Mouse (Mus musculus): ENCODE data around the gene Fnbp1l. TPM values are rescaled to one million over a fixed set of nuclear protein-coding genes. Genes with fewer than 3 reads are reported as not detected.

Fnbp1l gene
- polyA plus RNA-seq, 1 experiment from 2014 or later: 34.3 TPM

DNA sequence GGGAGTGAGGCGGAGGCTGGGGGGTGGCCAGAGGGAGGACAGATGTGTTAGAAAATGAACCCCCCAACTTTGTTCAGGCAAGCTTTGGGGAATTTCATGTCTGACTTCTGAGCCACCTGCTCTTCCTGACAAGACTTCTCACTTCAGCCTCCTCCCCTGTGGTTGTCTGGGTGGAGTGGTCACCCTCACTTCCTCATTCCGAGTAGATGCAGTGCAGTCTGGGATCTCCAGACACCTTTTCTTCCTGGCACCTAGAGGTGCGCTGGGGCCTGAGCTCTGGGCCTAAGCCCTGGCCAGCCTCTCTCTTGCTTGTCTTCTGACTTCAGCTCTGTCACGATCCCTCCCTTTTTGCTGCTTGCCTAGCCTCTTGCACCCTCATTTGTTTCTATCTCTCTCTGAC lies 98.6 kb downstream of the Fnbp1l start:
- H3K9ac ChIP-seq: no peak overlapping the region
- H3K36me3 ChIP-seq: no peaks in the 10 kb centered on the region
- peaks cover 24% of the 10 kb centered on the region for H3K4me1 ChIP-seq (replicated peaks)
- no peak for ATAC-seq (ENCODE audit: insufficient number of reproducible peaks, low FRiP score)
- 84% methylated on average over 4 of the region's 4 CpGs for WGBS
- H3K4me2 ChIP-seq: no peak overlapping the region
- no peaks in the 10 kb centered on the region for H3K9me3 ChIP-seq (replicated peaks)
- H3K27ac ChIP-seq (ENCODE audit: poor library complexity, severe bottlenecking): no peak overlapping the region
- 0 out of 2 replicates have a peak, but pooled peaks cover 7% of the 10 kb centered on the region for H3K27me3 ChIP-seq (replicated peaks)
- no peak overlapping the region for H3K4me3 ChIP-seq

DNA sequence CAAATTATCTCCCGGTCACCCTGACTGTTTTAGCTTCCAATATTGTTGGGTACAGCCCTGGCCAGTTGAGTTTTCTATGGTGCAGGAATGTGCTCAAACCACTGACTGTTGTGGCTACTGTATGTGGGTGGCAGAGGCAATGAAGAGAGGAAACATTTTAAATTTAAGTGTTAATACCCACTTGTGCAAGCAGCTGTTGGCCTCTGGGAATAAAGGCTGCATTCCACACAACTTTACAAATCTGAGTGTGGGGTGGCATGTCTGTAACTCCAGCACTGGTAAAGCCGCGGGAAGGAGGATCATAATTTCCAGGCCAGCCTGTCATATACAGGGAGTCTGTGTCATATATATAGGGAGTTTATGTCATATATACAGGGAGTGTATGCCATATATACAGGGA lies 99.2 kb downstream of the Fnbp1l start:
- Histone ChIP-seq H3K9me3 (replicated peaks) (no peaks in the 10 kb centered on the region), H3K4me3 (no peak overlapping the region), H3K27me3 (replicated peaks) (0 out of 2 replicates have a peak, but pooled peaks cover 7% of the 10 kb centered on the region), H3K36me3 (no peaks in the 10 kb centered on the region), H3K9ac (no peak overlapping the region), H3K27ac (ENCODE audit: poor library complexity, severe bottlenecking) (no peak overlapping the region), H3K4me1 (replicated peaks) (peaks cover 29% of the 10 kb centered on the region), H3K4me2 (no peak overlapping the region)
- WGBS: 87% methylated on average over 3 of the region's 3 CpGs
- no peak for ATAC-seq (ENCODE audit: insufficient number of reproducible peaks, low FRiP score)

DNA sequence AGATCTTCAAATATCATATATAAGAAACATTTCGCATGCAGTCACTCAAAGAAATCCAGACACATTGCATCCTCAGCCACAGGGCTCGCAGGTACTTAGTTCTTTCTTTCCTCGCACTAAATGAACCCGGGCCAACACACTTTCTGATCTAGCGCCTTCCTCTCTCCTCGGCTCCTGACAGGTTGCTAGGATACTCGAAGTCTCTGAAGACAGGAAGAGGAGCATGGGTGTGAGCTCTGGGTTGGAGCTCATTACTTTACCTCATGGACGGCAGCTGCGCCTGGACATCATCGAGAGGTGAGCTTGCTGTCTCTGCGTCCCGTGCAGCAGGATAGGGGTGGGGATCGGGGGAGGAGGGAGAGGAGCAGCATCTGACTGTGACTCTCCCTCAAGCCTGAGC lies 100.4 kb downstream of the Fnbp1l start:
- Histone ChIP-seq H3K4me3 (no peak overlapping the region), H3K4me2 (no peak overlapping the region), H3K27me3 (replicated peaks) (0 out of 2 replicates have a peak, but pooled peaks cover 7% of the 10 kb centered on the region), H3K36me3 (no peaks in the 10 kb centered on the region), H3K27ac (ENCODE audit: poor library complexity, severe bottlenecking) (no peak overlapping the region), H3K4me1 (replicated peaks) (peaks cover 36% of the 10 kb centered on the region), H3K9ac (no peak overlapping the region), H3K9me3 (replicated peaks) (no peaks in the 10 kb centered on the region)
- ATAC-seq (ENCODE audit: insufficient number of reproducible peaks, low FRiP score): no peak
- 49% methylated on average over 13 of the region's 13 CpGs for WGBS

DNA sequence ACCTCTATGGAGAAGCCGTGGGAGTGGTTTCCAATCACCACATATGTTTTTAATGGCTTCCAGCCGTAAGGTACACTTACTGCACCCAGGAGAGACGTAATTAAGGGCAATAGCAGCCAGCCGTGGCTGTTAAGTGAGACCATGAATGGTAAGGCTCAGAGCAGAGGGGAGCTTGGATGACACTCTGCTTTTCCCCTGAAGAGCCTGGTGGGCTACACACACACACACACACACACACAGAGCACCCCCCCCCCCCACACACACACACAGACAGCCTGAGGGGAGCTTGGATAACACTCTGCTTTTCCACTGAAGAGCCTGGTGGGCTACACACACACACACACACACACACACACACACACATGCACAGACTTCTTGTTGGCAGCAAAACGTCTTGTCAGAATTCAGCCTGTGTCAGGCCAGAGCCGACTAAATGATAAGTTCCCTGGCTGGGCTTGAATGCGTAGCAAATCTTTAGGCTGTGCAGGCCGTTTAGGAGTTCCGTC lies 101.2 kb downstream of the Fnbp1l start:
- WGBS: 49% methylated on average over 9 of the region's 9 CpGs
- ATAC-seq (ENCODE audit: insufficient number of reproducible peaks, low FRiP score): no peak
- Histone ChIP-seq H3K4me2 (no peak overlapping the region), H3K36me3 (no peaks in the 10 kb centered on the region), H3K9me3 (replicated peaks) (no peaks in the 10 kb centered on the region), H3K4me3 (no peak overlapping the region), H3K9ac (no peak overlapping the region), H3K27me3 (replicated peaks) (0 out of 2 replicates have a peak, but pooled peaks cover 7% of the 10 kb centered on the region), H3K27ac (ENCODE audit: poor library complexity, severe bottlenecking) (no peak overlapping the region), H3K4me1 (replicated peaks) (peaks cover 36% of the 10 kb centered on the region)

DNA sequence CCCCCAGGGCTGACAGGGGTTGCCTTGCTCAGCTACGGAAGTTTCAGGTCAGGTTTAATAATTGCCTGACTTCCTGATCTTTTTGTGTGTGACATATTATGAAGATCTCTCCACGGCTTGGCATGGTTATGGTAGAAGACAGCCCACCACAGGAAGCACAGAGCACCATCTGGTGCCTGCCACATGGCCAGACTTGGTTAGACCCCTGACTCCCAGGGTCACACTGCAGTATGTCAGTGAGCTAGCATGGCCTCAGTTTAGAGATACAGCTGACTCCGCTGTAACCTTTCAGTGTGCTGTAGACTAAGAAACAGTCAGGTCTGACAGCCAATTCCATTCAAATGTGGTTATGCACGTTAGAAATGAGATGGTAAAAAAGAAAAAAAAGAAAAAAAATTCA lies 101.8 kb downstream of the Fnbp1l start:
- WGBS: 67% methylated on average over 4 of the region's 4 CpGs
- H3K4me2 ChIP-seq: no peak overlapping the region
- ATAC-seq (ENCODE audit: insufficient number of reproducible peaks, low FRiP score): no peak
- no peaks in the 10 kb centered on the region for H3K9me3 ChIP-seq (replicated peaks)
- 0 out of 2 replicates have a peak, but pooled peaks cover 7% of the 10 kb centered on the region for H3K27me3 ChIP-seq (replicated peaks)
- H3K9ac ChIP-seq: no peak overlapping the region
- no peak overlapping the region for H3K4me3 ChIP-seq
- no peaks in the 10 kb centered on the region for H3K36me3 ChIP-seq
- H3K4me1 ChIP-seq (replicated peaks): peaks cover 36% of the 10 kb centered on the region
- no peak overlapping the region for H3K27ac ChIP-seq (ENCODE audit: poor library complexity, severe bottlenecking)

DNA sequence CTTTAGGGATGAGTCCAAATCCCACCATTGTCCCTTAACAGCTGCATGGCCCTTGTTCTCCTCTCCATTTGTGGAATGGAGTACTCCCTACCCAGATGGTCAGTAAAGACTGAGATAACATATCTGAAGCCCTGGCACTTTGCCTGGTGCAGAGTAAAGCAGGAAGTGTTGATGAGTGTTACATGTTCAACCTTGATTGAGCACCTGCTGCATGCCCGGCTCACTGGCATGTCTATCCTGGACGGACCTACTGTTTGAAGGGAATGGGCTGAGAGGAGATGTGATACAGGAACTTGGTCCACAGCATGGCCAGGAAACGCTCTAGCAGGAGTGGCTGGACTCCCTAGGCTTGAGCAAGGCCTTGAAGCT lies 103.2 kb downstream of the Fnbp1l start:
- Histone ChIP-seq H3K4me1 (replicated peaks) (peaks cover 40% of the 10 kb centered on the region), H3K4me3 (no peak overlapping the region), H3K9ac (no peak overlapping the region), H3K27me3 (replicated peaks) (0 out of 2 replicates have a peak, but pooled peaks cover 11% of the 10 kb centered on the region), H3K36me3 (no peaks in the 10 kb centered on the region), H3K27ac (ENCODE audit: poor library complexity, severe bottlenecking) (no peak overlapping the region), H3K9me3 (replicated peaks) (no peaks in the 10 kb centered on the region), H3K4me2 (no peak overlapping the region)
- WGBS: 38% methylated on average over 3 of the region's 3 CpGs
- no peak for ATAC-seq (ENCODE audit: insufficient number of reproducible peaks, low FRiP score)

DNA sequence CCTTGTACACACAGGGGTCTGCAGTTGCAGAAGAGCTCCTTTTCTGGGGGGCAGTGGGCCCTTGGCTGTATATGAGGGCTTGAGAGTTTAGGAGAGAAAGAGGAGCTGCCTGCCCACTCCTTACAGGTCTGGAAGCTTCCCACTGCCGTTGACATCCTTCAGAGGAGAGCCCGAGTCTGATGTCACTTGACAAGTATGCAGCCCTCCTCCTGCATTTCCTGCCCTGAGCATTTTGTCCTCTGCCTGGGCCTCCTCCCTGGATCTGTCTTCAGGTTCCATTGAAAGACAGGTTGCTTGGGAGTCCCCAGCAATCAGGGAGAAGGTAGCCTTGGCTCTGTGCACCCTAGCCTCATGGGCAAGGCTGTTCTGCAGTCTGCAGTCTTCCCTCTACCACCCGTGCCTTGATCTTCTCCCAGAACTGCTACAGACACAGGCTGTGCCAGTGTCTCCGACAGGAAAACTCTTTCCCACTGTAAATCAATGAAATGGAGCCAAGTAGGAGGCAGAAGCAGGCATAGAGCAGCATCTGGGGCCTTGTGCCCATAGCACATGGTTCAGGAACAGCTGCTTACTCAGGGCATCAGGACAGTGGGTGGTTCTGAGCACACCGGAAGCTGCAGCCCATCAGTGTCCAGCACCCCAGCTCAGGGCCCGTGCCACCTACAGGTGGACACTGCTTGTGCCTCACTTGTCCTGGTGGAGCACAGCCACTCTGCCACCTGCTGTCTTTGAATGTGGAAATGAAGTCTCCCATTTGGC lies 103.8 kb downstream of the Fnbp1l start:
- ATAC-seq (ENCODE audit: insufficient number of reproducible peaks, low FRiP score): no peak
- peaks cover 38% of the 10 kb centered on the region for H3K4me1 ChIP-seq (replicated peaks)
- H3K9ac ChIP-seq: no peak overlapping the region

DNA sequence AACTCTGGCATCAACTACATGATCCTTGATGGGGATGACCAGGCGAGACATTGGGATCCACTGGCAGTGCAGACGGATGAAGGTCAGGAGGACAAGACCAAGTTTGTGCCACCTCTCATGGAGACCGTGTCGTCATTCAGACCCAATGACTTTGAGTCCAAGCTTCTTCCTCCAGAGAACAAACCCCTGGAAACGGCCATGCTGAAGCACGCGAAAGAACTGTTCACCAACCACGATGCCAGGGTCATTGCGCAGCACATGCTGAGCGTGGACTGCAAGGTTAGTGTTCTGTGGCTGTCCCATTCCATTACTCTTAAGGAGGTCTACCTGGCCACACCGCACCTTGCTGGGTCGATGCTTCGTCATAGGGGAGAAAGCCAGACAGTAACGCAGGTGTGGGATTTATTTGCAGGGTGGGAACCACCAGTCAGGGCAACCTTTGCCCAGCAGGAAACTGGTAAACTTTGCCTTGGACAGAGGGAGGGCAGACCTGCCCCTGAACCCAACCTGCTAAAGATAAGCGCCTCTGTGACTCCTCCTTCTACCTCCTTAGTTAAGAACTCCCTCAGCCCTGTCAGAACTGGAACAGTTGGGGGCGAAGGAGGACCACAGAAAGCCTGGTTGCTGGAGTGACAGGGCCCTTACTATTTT lies 106.7 kb downstream of the Fnbp1l start:
- H3K27me3 ChIP-seq (replicated peaks): 0 out of 2 replicates have a peak, but pooled peaks cover 4% of the 10 kb centered on the region
- 88% methylated on average over 16 of the region's 16 CpGs for WGBS
- no peaks in the 10 kb centered on the region for H3K9me3 ChIP-seq (replicated peaks)
- H3K27ac ChIP-seq (ENCODE audit: poor library complexity, severe bottlenecking): no peak overlapping the region
- H3K4me2 ChIP-seq: no peak overlapping the region
- no peak for ATAC-seq (ENCODE audit: insufficient number of reproducible peaks, low FRiP score)
- peaks cover 37% of the 10 kb centered on the region for H3K4me1 ChIP-seq (replicated peaks)
- H3K4me3 ChIP-seq: no peak overlapping the region
- no peak overlapping the region for H3K9ac ChIP-seq
- H3K36me3 ChIP-seq: no peaks in the 10 kb centered on the region

More for the DNA sequence above, 103.8 kb downstream of the Fnbp1l start:
- Histone ChIP-seq H3K4me2 (no peak overlapping the region), H3K4me3 (no peak overlapping the region), H3K36me3 (no peaks in the 10 kb centered on the region), H3K27me3 (replicated peaks) (0 out of 2 replicates have a peak, but pooled peaks cover 11% of the 10 kb centered on the region), H3K27ac (ENCODE audit: poor library complexity, severe bottlenecking) (no peak overlapping the region), H3K9me3 (replicated peaks) (no peaks in the 10 kb centered on the region)
- 55% methylated on average over 6 of the region's 6 CpGs for WGBS

DNA sequence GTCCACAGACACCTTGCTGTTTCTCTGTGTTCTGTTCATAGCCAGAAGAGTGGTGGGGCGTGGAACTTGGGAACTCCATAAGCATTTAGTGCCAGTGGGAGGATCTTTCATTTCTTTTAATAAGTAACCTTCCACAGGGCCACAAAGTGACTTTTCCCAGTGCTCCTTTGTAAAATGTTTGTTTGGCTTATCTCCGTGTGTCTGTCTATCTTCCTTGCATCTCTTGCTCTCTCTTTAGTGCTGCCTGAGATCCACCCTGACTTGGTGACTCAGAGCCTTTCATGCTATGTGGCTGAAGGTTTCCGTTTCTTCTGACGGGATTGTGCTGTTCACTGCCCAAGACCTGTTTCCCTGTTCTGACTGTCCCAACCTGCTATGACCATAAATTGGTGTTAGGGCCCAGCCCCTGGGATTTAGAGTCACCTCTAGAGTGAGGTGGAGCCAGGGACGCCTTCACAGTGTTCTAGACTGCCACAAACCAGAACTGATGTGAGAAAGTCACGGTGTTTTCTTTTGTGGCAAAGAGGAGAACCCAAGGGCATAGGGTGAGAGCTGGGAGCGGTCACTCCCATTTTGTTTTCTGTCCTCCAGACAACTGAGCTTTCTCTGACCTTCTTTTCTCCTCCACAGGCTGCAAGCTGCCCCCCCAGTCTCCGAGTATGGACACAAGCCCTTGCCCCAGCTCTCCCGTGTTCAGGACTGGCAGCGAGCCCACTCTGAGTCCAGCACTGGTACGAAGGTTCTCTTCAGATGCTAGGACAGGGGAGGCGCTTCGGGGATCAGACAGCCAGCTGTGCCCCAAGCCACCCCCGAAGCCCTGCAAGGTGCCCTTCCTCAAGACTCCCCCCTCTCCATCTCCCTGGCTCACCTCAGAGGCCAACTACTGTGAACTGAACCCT lies 107.5 kb downstream of the Fnbp1l start:
- H3K4me2 ChIP-seq: no peak overlapping the region
- peaks cover 37% of the 10 kb centered on the region for H3K4me1 ChIP-seq (replicated peaks)
- no peaks in the 10 kb centered on the region for H3K36me3 ChIP-seq
- WGBS: 73% methylated on average over 14 of the region's 14 CpGs
- 0 out of 2 replicates have a peak, but pooled peaks cover 4% of the 10 kb centered on the region for H3K27me3 ChIP-seq (replicated peaks)
- ATAC-seq (ENCODE audit: insufficient number of reproducible peaks, low FRiP score): no peak
- no peak overlapping the region for H3K4me3 ChIP-seq
- H3K9me3 ChIP-seq (replicated peaks): no peaks in the 10 kb centered on the region
- no peak overlapping the region for H3K27ac ChIP-seq (ENCODE audit: poor library complexity, severe bottlenecking)
- no peak overlapping the region for H3K9ac ChIP-seq

DNA sequence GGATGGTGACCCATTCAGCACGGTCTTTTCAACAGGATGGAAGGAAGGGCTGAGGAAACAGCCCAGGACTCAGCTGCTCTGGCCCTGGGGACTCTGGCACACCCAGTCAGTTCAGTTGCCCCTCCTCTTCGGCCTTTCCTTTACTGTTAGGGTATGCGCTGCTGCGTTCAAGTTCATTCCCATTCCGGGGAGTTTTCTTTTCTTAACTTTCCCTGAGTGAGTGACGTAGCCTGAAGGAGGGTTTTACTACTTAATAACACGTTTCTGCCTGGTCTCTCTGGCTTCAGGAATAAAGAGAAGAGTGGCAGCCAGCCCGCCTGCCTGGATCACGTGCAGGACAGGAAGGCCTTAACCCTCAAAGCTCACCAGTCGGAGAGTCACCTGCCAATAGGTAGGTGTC lies 108.6 kb downstream of the Fnbp1l start:
- WGBS: 60% methylated on average over 10 of the region's 10 CpGs
- H3K36me3 ChIP-seq: no peaks in the 10 kb centered on the region
- no peak for ATAC-seq (ENCODE audit: insufficient number of reproducible peaks, low FRiP score)

More for the DNA sequence above, 108.6 kb downstream of the Fnbp1l start:
- 0 out of 2 replicates have a peak, but pooled peaks cover 4% of the 10 kb centered on the region for H3K27me3 ChIP-seq (replicated peaks)
- H3K4me3 ChIP-seq: no peak overlapping the region
- H3K4me2 ChIP-seq: no peak overlapping the region
- H3K27ac ChIP-seq (ENCODE audit: poor library complexity, severe bottlenecking): no peak overlapping the region
- peaks cover 31% of the 10 kb centered on the region for H3K4me1 ChIP-seq (replicated peaks)
- no peaks in the 10 kb centered on the region for H3K9me3 ChIP-seq (replicated peaks)
- no peak overlapping the region for H3K9ac ChIP-seq

Data from heart, embryonic 12.5 days (tissue).